Mouse (Mus musculus): ENCODE data around the gene Scn1a. TPM values are rescaled to one million over a fixed set of nuclear protein-coding genes. Genes with fewer than 3 reads are reported as not detected.
A peak's percentile ranks its signal among the peaks of the same experiment; 100 is the strongest.

The Scn1a gene
- 5.6 and 5.9 TPM in 2 replicates for polyA plus RNA-seq (2015; fragmentation: Nextera tagmentation; extraction: Ambion mirVana)

DNA sequence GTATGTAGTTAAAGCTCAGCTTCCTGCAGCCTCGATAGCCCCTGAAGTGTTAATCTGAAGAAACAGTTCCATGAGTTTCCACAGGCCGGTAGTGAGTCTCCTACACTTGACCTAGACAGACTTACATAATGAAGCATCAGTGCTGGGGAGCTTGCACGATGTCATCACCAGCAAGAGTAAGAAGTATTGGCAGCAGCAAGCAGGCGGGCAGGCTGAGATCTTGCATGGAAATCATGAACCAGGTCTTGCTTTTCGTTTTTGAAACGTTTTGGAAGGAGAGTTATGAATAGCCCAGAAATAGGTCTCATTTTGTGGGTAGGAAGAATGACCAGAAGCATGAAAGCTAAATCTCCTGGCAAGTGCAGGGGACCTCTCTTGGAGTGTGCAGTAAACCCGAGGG is at the start of gene Scn1a:
Scn1a (minus strand) TSS at position 130 of the 400 bp plus-strand sequence.
- peak within 1 kb of the TSS; percentile 43 for H3K9ac ChIP-seq
- WGBS: 11% methylated on average over 7 of the region's 7 CpGs
- H3K4me1 ChIP-seq: peaks cover 13% of the 10 kb centered on the region
- ATAC-seq: no peak
- no peaks in the 10 kb centered on the region for H3K27me3 ChIP-seq
- H3K9me3 ChIP-seq (replicated peaks): no peaks in the 10 kb centered on the region
- peak within 1 kb of the TSS; percentile 38 for H3K4me3 ChIP-seq
- H3K4me2 ChIP-seq: peak within 1 kb of the TSS; percentile 72
- no peaks in the 10 kb centered on the region for H3K36me3 ChIP-seq (ENCODE audit: poor library complexity, severe bottlenecking)
- no peak within 1 kb of the TSS for H3K27ac ChIP-seq

DNA sequence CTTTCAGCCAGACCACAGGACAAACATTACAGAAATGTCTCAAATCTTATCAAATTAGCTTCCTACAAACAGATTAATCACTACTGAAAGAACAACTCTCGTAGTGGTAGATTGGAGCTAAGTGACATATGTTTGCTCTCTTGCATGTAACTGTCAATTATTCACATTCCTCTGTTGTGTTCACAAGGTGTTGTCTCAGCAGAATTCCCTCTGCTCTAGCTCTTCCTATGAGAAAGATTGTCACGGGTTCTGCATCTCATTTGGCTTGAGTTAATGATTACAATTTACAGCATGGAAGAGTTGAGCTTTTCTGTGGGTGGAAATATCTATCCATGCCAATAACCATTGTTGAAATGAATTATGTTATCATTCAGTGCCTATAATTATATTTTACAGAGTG is 37.8 kb upstream of the Scn1a start:
- no peak overlapping the region for H3K27ac ChIP-seq
- no peak overlapping the region for H3K4me2 ChIP-seq
- no peak overlapping the region for H3K4me3 ChIP-seq
- H3K36me3 ChIP-seq (ENCODE audit: poor library complexity, severe bottlenecking): no peaks in the 10 kb centered on the region
- H3K9ac ChIP-seq: no peak overlapping the region
- WGBS: 79% methylated on average over 2 of the region's 2 CpGs
- no peak for ATAC-seq
- H3K27me3 ChIP-seq: no peaks in the 10 kb centered on the region
- no peaks in the 10 kb centered on the region for H3K9me3 ChIP-seq (replicated peaks)
- H3K4me1 ChIP-seq: no peaks in the 10 kb centered on the region

- H3K36me3 ChIP-seq (ENCODE audit: poor library complexity, severe bottlenecking): no peaks in the 10 kb centered on the region
- no peak overlapping the region for H3K4me2 ChIP-seq
- H3K4me3 ChIP-seq: no peak overlapping the region
- 61% methylated on average over 3 of the region's 3 CpGs for whole genome bisulfite sequencing
- peak; percentile 82 for ATAC-seq
- no peak overlapping the region for H3K27ac ChIP-seq
- H3K27me3 ChIP-seq: no peaks in the 10 kb centered on the region
- no peak overlapping the region for H3K9ac ChIP-seq
- no peaks in the 10 kb centered on the region for H3K4me1 ChIP-seq
- no peaks in the 10 kb centered on the region for H3K9me3 ChIP-seq (replicated peaks)
These were observed 32.7 kb upstream of the Scn1a start for GRCm38 (mm10) chr2:66473181-66473822.

DNA sequence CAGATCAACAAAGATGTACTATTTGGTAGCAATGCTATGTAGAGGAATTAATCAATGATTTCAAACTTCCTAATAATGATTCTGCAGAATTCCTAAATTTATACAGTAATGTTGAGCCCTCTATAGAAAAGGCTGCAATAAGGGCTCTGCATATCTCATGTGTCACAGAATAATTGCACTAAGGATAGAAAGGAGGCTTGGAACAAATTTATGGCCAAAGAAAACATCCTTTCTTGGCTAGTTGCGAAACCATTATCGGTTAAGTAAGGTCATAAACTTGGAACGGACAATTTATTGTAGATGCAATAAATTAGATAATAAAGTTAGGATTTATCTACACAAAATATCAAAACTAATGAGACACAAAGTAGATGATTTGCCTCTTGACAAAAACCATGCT is 24.8 kb upstream of the Scn1a start:
- ATAC-seq: no peak
- H3K36me3 ChIP-seq (ENCODE audit: poor library complexity, severe bottlenecking): no peaks in the 10 kb centered on the region
- H3K27ac ChIP-seq: no peak overlapping the region
- H3K27me3 ChIP-seq: no peaks in the 10 kb centered on the region
- no peak overlapping the region for H3K9ac ChIP-seq
- H3K4me3 ChIP-seq: no peak overlapping the region
- H3K4me1 ChIP-seq: no peaks in the 10 kb centered on the region
- WGBS: 93% methylated on average over 3 of the region's 3 CpGs
- no peak overlapping the region for H3K4me2 ChIP-seq
- H3K9me3 ChIP-seq (replicated peaks): no peaks in the 10 kb centered on the region

GRCm38 (mm10) chr2:66464874-66465458 is 24.3 kb upstream of the Scn1a start:
- no peaks in the 10 kb centered on the region for H3K9me3 ChIP-seq (replicated peaks)
- no peak overlapping the region for H3K4me3 ChIP-seq
- H3K27me3 ChIP-seq: no peaks in the 10 kb centered on the region
- H3K4me1 ChIP-seq: no peaks in the 10 kb centered on the region
- H3K9ac ChIP-seq: no peak overlapping the region
- ATAC-seq: no peak
- no peaks in the 10 kb centered on the region for H3K36me3 ChIP-seq (ENCODE audit: poor library complexity, severe bottlenecking)
- 89% methylated on average over 2 of the region's 2 CpGs for WGBS
- H3K27ac ChIP-seq: no peak overlapping the region
- H3K4me2 ChIP-seq: no peak overlapping the region

GRCm38 (mm10) chr2:66463916-66464315 is 23.3 kb upstream of the Scn1a start:
- H3K36me3 ChIP-seq (ENCODE audit: poor library complexity, severe bottlenecking): no peaks in the 10 kb centered on the region
- no peak overlapping the region for H3K9ac ChIP-seq
- no peaks in the 10 kb centered on the region for H3K4me1 ChIP-seq
- no peak for ATAC-seq
- no peak overlapping the region for H3K4me2 ChIP-seq
- H3K9me3 ChIP-seq (replicated peaks): no peaks in the 10 kb centered on the region
- 91% methylated on average over 6 of the region's 6 CpGs for WGBS
- H3K27ac ChIP-seq: no peak overlapping the region
- no peak overlapping the region for H3K4me3 ChIP-seq
- H3K27me3 ChIP-seq: no peaks in the 10 kb centered on the region

DNA sequence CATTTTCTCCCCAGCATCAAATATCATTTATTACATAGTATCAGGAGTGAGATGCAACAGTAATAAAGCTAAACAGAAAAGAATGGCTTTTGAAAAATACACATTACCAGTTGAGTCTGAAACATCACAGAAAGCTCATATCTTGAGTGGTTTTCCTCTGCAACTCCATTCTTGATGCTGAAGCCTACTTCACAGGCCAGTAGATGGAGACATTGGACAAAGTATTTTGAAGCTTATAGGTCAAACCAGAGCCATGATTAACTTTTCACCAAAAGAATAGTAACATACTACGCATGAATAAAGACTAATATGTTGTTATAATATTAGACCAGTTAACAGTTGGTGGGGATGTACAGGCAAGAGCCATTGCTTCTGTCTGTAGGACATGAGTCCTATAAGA is 21.8 kb upstream of the Scn1a start:
- Histone ChIP-seq H3K9me3 (replicated peaks) (no peaks in the 10 kb centered on the region), H3K4me2 (no peak overlapping the region), H3K9ac (no peak overlapping the region), H3K4me1 (no peaks in the 10 kb centered on the region), H3K4me3 (no peak overlapping the region), H3K27ac (no peak overlapping the region), H3K27me3 (no peaks in the 10 kb centered on the region), H3K36me3 (ENCODE audit: poor library complexity, severe bottlenecking) (no peaks in the 10 kb centered on the region)
- WGBS: 96% methylated on average over 1 of the region's 1 CpGs
- no peak for ATAC-seq

DNA sequence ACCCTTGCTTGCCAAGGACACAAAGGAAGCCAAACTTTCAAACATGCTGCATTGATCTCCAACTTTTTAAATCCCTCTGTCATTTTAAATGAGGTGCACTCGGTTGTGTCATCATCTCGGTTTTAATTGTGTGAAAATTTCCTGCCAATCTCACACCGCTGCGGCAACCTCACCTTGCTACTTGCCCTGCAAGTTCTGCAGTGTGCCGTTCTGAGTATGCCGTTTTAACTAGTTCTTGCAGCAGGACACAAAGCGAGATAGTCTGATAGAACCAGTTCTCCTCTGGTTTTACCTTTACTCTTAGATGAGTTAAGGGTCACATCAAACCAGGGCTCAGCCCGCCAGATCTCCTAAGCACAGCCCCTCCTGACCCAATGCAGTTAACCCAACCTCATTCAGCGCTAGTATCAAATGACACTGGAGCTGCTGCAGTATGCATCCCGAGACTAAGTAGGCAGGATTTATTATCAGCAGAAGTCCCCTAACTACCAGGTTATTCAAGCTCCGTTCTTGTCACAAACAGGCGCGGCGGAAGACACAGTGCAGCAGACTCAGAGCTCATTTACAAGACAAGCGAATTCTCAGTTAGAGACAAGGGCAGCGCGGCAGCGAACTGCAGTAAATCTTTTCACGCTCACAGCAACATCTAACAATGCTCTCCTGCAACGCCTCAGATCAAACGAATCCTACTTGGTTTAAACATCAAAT is 722 bp downstream of the Scn1a start:
- ATAC-seq: peak; percentile 67; the same call in 1 of the 2 replicates
- H3K9me3 ChIP-seq (replicated peaks): no peaks in the 10 kb centered on the region
- H3K27me3 ChIP-seq: no peaks in the 10 kb centered on the region
- H3K36me3 ChIP-seq (ENCODE audit: poor library complexity, severe bottlenecking): no peaks in the 10 kb centered on the region
- no peak overlapping the region for H3K27ac ChIP-seq
- H3K9ac ChIP-seq: peak overlapping the region; percentile 43
- 4% methylated on average over 21 of the region's 21 CpGs for WGBS
- peak overlapping the region; percentile 72 for H3K4me2 ChIP-seq
- H3K4me3 ChIP-seq: peak overlapping the region; percentile 38
- H3K4me1 ChIP-seq: peaks cover 13% of the 10 kb centered on the region

GRCm38 (mm10) chr2:66436286-66436685 is 4.4 kb downstream of the Scn1a start:
- Histone ChIP-seq H3K4me3 (no peak overlapping the region), H3K36me3 (ENCODE audit: poor library complexity, severe bottlenecking) (no peaks in the 10 kb centered on the region), H3K9me3 (replicated peaks) (no peaks in the 10 kb centered on the region), H3K27ac (no peak overlapping the region), H3K4me2 (no peak overlapping the region), H3K27me3 (no peaks in the 10 kb centered on the region), H3K9ac (no peak overlapping the region), H3K4me1 (peaks cover 13% of the 10 kb centered on the region)
- no peak for ATAC-seq
- WGBS: 47% methylated on average over 3 of the region's 3 CpGs

- peak overlapping the region; percentile 74 for H3K4me2 ChIP-seq
- no peaks in the 10 kb centered on the region for H3K36me3 ChIP-seq (ENCODE audit: poor library complexity, severe bottlenecking)
- H3K4me1 ChIP-seq: peaks cover 13% of the 10 kb centered on the region
- H3K27me3 ChIP-seq: no peaks in the 10 kb centered on the region
- H3K9ac ChIP-seq: peak overlapping the region; percentile 73
- H3K4me3 ChIP-seq: peak overlapping the region; percentile 55
- no peaks in the 10 kb centered on the region for H3K9me3 ChIP-seq (replicated peaks)
- peak; percentile 89 for ATAC-seq
- H3K27ac ChIP-seq: no peak overlapping the region
- 2% methylated on average over 14 of the region's 14 CpGs for WGBS
These were observed 30.8 kb downstream of the Scn1a start for GRCm38 (mm10) chr2:66409740-66410290.

DNA sequence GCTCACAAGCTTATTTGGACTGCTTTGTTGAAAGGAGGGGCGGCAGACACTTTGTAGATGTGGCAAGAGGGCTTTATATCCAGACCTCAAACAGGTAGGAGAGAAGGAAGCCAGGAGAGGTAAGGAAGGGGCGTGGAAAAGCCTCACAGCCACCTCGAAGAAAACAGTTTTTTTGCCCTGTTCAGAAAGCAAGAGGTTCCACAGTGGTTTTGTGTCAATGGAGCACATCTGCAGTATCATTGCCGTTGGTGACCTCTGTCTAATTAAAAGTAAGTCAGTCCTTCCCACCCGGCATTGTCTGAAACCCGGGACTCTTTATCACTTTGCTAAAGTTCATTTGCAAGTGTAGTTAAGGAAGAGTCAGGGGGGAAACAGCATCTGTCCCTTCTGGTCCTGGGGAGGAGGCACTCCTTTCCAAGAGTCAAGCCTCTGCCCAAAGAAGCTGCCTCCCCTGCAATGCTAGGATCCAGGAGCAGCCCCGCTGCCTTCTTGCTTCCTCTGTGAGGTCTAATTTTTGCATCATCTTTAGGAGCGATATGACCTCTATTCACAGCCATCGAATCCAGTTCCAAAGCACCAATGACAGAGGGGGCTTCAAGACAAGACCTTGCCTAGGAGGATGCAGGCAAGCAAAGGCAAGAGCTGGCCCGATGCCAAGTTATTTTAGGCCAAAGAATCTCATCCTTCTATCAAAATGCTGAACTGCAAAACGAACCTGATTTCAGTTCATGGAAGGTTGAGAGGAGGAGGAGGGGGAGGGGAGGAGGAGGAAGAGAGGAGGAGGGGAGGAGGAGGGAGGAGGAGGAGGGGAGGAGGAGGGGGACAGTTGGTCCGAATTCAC is 31.5 kb downstream of the Scn1a start:
- H3K9me3 ChIP-seq (replicated peaks): no peaks in the 10 kb centered on the region
- H3K36me3 ChIP-seq (ENCODE audit: poor library complexity, severe bottlenecking): no peaks in the 10 kb centered on the region
- ATAC-seq: peak; percentile 59
- peak overlapping the region; percentile 73 for H3K9ac ChIP-seq
- 9% methylated on average over 11 of the region's 12 CpGs for WGBS
- no peaks in the 10 kb centered on the region for H3K27me3 ChIP-seq
- peak overlapping the region; percentile 55 for H3K4me3 ChIP-seq
- peak overlapping the region; percentile 74 for H3K4me2 ChIP-seq
- peaks cover 16% of the 10 kb centered on the region for H3K4me1 ChIP-seq
- no peak overlapping the region for H3K27ac ChIP-seq
